Mouse (Mus musculus) c-Kit-positive CD71-negative TER-119-negative erythroid progenitor cells, embryonic 14.5 days (primary cell): ENCODE measurements around the gene Rilpl1.
"Not testable (repeated sequence)": the region's sequence is repeated elsewhere in the genome, so short reads cannot be mapped to it uniquely, and the experiment has no call there.

Source experiments
- DNase-seq: peaks from one replicate; pipeline ENCODE4 v3.0.0-alpha.2; 2013; ENCODE audit warnings: low read depth

Rilpl1 gene

DNA sequence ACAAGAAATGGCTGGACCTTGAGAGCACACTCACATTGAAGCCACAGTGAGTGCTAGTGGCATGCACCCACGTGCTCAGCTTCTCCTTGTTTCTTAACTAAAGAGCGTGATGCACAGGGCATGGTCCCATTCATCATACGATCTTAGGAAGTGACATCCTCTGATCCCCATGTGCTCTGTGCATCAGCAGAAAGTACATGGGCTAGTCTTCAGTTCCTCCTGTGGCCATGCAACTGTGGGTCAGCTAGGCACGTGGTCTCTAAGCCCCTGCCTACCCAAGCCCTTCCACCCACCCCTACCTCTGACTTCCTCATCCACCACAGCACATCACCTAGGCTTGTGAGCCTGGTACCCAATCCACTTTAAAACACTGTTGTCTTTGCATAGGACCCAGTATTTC lies 38.6 kb downstream of the Rilpl1 start:
- DNase-seq: no peak

DNA sequence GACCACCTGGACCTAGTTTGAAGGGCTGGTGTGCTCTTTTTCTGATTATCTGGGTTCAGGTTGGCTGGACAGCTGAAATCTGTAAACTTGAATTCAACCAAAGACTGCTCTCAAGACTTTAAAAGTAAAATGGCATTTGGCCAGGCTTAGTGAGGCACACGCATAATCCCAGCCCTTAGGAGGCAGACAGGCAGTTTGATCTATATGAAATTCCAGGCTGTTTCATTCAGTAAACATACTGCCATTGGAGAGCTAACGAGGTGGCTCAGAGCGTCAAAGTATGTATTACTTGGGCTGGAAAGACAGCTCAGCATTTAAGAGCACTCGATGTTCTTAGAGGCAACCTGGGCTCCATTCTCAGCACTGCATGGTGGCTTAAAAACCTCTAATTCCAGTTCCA lies 39.5 kb downstream of the Rilpl1 start:
- no peak for DNase-seq

DNA sequence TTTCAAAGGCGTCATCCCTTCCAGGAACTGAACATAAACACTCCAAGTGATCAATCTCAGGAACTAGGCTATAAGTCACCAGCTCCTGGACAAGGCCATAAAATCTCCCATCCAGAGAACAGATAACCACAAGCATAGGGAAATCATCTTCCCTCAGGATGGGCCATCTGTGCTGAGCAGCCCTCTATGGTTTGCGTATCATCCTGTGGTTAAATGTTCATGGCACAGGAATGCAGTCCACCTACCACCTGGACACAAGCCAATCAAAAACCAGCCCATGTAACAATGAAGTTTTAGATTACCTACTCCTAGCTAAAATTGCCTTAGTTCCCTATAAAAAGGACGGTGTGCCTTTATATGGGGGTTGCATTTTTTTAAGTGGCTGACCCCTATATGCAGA lies 42.3 kb downstream of the Rilpl1 start:
- no peak for DNase-seq

DNA sequence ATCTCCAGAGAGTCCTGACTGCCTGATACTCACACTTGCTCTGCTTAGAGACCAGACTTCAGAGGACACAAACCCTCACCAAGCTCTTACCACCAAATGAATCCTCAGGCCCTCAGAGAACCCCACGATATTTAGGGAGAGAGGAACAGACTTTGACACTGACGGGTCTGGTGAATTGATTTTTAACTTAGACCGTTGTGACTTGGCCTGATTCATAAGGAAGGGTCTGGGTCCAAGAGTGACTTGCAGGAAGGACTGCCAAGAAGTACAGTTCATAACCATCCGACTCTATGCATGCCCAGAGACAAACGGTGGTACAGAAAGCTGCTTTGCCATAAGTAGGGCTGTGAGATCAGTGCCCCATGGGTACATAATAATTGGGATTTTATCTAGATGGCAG lies 45.5 kb downstream of the Rilpl1 start:
- DNase-seq: no peak

DNA sequence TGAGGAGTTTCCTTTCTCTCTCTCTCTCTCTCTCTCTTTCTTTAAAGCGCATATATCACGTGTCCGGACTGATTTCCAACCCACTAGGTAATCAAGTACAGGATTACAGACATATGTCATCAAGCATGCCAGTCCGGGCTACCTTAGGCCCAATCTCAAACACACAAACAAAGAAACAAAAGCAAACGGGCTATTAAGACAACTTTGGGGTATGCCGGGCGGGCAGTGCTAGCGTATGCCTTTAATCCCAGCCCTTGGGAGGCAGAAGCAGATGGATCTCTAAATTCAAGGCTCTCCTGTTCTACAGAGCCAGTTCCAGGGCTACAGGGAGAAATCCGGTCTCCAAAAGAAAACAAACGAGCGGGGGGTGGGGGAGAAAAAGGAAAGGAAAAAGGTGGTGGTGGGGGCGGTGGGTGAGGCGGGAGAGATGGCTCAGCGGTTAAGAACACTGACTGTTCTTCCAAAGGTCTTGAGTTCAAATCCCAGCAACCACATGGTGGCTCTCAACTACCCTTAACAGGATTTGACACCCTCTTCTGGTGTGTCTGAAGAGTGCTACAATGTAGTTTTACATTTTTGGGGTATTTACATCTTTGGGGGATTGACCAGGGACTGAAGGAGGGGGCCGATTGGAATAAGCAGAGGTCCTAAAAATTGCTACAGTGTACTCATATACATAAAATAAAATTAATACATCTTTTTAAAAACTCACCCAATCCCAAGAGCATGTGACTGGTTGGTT lies 47.4 kb downstream of the Rilpl1 start:
- no peak for DNase-seq

DNA sequence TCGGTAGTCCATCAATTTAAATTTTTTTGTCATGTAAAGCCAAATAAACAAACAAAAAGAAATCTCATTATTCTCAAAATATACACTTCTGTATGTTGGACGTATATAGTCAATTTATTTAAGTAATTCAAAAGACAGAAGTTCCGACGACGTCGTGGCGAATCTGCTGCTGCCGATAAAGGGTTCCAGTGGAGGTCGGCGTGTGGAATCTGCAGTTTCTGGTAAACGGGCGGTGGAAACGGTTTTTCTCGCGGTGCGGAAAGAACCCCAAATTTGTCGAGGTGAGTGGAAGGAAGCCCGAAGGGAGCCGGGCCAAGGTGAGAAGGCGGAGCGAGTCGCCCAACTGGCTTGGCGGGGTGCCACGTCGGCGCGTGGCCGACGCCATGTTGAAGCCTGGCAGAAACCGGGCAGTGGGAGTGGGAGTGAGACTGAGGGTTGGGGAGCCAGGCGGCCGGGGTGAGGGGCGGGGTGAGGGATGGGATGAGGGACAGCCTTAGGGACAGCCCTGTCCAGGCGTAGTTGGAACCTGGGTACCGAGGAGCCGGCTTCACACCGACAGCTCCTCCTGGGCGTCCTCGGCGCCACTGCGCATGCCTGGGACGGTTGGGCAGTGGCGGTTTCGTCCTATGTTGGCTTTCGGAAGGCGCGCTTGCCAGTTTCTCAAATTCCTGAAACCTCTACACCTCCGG lies 48.1 kb downstream of the Rilpl1 start, which contains the start of gene Snrnp35:
Gene Snrnp35, plus strand, starts transcription at position 169 of the 689 bp plus-strand sequence.
- DNase-seq: peak; percentile 86

DNA sequence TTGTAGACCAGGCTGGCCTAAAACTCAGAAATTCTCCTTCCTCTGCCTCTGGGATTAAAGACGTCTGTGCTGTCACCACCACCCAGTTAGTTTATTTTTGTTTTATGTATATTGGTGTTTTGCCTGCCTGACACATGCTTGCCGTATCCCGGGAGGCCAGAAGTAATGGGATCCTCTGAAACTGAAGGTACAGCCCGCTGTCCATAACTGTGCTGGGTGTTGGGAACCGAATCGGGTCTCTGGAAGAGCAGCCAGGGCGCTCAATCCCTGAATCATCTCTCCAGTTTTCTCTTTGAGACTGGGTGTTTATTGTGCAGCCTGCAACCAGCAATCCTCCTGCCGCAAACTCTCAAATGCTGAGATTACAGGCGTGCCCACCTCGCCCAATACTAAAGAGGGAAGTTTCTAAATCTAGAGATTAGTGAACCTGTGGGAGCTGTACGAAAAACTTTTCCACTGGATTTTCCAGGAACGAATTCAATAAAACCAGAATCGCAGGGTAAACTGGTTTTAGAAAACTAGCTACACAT lies 48.7 kb downstream of the Rilpl1 start:
- DNase-seq: no peak

DNA sequence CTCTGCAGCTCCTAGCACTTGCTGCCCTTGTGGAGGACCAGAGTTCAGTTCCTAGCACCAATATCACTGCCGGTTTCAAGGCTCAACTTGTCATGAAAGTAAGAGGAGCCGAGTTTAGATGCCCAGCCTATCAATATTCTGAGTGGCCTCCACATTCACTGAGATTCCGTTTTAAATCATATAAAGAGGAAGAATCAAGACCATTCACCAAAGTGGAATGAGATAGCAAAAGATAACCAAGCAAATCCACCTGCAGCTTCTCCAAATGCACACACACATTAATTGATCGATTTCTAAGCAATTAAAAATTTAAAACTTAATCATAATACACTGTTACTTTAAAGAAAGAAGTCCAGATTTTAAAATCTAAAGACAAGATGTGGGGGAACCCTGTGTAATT lies 49.5 kb downstream of the Rilpl1 start:
- no peak for DNase-seq

DNA sequence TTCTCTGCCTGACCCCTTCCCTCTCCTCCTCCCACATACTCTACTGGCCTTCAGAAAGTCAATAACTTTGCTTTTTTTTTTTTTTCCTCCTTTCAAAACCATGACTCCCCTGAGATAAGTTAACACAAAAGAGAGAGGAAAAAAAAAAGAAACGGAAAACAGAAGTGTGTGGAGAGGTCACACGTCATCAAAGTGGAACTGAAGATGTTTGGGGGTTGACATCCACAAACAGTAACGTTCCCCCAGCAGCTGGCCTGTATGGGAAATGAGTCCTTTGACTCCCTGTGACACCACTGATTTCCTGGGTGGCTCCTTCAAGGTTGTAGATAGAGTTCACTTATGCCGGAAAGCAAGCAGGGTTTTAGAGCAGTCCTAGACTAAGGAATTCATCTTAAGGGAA lies 51.1 kb downstream of the Rilpl1 start:
- DNase-seq: no peak

DNA sequence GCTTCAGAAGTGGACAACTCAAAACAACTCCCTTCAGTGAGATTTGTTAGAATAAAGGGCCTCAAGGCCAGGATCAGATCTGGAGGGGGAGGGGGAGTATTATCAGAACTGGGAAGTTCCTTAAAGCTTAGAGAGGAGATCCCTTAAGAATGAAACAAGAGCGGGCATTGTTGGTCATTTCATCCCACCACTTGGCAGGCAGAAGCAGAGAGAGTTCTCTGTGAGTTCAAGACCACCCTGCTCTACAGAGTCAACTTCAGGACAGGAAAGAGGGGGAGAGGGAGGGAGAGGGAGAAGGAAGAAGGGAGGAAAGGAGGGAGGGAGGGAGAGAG lies 52.4 kb downstream of the Rilpl1 start:
- DNase-seq: no peak

DNA sequence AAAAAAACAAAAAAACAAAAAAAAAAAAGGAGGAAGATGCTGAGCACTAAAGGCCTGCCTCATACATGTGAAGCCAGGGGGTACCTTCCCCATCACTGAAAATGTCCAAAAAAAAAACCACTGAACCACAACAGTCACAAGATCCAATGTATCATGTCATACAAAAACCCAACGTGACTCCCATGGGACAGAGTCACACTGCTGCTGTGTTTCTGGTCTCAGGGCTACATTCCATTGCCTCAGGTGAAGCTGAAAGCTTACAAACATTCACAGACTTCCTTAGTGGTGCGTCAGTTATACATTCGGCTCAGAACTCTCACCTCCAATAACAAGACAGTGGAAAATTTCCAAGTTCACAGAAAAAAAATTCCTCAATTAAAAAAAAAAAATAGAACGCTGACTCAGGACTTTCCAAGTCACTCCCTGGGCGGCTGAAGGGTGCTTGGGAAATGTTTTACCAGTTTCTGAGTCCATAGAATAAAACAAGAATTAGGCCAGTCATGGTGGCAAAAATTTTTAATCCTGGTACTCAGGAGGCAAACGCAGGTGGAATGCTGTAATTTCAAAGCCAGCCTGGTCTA lies 60.5 kb downstream of the Rilpl1 start:
- DNase-seq: no peak

DNA sequence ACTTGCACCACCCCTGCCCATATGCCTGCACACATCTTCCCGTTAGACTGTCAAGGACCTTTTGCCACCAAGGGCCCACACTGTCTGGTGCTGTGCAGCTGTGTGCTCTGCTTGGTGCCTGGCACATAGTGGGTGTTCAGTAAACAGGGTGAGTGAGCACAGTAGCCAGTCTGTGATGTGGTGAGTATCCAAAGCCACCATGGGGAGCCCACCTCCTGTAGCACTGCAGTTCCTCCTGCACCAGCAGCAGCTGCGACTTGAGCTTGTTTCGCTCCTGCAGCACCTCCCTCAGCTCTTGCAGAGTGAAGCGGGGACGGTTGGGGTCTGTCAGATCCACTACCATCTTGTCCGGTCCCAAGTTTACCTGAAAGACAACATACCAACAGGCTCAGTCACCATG lies 61.7 kb downstream of the Rilpl1 start:
- no peak for DNase-seq

DNA sequence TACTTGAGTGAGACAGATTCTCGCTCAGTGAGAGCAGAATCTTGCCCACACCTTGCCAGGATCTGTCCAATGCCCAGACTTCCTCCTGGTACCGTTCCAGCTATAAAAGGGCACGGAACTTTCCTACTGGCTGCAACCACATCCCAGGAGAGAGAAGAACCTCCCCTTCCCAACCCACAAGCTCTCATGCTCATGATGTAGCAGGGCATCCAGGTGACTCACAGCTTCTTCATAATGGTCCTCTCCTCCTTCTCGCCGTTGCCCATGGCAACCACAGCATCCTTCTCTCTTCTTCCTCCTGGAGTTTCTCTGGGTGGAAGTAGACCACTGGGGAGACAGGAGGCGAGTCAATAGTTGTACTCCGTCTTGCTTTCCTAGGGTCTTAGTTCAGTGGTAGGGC lies 62.8 kb downstream of the Rilpl1 start:
- DNase-seq: no peak

DNA sequence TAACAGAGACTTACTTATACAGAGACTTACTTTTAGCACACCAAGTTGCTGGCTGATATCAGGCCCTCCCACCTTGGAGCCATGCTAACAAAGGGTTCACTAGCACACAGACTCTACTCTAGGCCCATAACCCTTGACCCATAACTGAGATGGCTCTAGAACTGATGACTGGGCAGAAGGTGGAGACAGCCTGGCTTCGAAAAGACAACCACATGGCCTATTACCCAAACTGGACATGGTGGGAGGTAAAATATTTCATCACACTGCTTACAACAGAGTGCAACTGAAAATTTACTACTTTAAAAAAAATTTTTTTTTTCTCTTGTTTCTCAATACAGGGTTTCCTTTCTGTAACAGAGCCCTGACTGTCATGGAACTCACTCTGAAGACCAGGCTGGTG lies 63.4 kb downstream of the Rilpl1 start:
- no peak for DNase-seq

DNA sequence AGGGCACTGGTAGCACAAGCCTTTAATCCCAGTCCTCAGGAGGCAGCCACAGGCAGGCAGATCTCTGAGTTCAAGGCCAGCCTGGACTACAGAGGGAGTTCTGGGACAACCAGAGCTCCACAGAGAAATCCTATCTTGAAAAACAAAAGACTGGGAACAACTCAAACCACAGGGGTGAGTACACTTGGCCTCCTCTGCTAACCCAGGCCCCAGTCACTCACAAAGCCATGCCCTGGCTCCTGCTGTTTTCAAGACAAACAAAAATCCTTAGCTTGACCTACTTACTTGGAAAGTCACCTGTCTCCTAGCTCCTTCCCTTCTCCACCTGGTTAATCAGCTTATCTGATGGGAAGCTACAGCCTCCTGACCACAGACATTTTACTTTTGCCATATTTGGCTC lies 66.3 kb downstream of the Rilpl1 start:
- DNase-seq: no peak

DNA sequence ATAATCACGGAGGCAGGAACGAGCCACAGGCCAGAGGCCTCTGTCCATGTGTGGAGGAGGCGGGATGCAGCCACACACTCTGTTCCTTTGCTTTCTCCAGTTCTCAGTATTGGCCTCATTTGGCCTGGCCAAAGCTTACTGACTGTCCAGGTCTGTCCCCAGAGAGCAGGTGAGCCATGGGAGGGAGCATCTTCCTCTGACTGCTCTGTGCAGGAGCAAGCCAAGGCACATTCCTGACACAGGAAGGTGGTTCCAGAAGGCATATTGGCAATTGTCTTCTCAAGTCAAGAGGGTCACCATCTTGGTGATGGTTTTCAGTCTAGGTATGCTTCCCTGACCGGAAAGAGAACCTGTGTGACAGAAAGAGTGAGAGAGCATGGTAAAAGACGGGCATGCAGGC lies 67.7 kb downstream of the Rilpl1 start:
- no peak for DNase-seq

DNA sequence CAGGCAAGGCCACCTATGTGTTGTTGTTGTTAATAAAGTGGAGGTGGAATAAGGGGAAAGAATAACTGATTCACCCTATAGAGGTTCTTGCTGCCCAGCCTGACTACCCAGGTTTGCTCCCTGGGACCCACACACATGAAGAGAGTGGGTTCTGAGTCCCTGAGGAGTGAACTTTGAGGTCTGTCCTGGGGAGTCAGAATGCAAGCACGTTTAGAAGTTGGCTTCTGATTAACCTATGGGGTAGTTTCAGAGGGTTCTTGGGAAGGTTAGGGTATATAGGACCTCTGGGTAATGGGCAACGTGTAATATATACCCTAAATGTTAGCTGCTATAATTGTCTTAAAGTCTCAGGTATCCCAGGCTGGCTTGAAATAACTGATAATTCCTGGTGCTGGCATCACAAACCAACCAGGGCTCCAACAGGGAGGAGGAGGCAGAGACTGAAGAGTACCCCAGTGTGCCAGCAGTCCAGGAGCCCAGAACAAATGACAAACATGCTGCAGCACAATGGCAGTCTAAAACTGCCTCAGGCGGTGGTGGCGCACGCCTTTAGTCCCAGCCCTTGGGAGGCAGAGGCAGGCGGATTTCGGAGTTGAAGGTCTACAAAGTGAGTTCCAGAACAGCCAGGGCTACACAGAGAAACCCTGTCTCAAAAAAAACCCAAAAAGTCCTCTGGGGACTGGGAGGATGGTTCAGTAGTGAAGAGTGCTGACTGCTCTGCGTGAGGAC lies 68.7 kb downstream of the Rilpl1 start:
- no peak for DNase-seq

DNA sequence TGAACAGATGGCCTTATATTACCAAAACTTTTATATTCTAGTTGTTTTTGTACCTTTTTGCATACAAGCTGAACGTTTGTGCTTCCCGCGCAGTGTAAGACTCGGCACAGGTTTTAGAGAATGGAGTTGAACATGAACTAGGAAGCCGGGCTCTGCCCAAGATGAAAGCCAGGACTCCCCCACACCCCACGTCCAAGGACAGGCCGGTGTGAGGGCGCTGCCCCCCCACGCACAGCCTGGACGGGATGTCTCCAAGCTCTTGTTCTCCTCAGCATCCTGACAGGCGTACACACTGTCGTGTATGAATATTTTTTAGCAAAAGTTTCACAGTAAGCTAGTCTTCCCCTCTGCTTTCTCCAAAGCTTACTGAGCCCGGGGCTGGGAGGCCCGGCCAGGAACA lies 70.3 kb downstream of the Rilpl1 start:
- not testable (repeated sequence) for DNase-seq

DNA sequence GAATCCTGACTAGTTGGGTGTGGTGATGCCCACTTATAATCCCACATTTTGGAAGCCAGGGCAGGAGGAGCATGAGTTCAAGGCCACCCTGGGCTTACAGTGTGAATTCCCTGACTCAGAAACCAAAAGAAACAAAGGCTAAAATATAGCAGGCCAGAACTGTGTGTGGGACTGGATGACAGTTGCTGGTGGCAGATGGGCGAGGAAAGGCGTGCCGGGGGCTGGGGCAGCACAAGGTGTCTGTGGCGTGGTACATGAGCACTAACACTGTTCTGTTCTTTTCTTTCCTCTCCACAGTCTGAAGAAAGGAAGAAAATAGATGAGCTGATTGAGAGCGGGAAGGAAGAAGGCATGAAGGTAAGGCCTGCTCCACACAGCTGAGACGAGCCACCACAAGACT lies 74.4 kb downstream of the Rilpl1 start:
- no peak for DNase-seq

DNA sequence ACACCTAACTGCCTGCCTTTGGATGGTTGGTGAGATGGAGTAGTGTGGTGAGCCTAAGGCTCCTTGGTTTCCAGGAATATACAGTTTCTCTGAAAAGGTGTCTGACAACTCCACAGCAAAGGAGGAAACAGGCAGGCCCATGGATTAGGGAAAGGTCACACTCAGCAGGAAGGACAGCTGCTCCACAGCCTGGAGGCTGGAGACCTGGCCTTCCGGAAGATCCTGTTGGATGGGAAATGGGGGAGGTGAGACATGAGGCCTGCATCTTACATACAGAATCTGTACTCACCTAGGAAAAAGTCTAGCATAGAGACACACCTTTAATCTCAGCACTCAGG lies 77.1 kb downstream of the Rilpl1 start:
- no peak for DNase-seq

DNA sequence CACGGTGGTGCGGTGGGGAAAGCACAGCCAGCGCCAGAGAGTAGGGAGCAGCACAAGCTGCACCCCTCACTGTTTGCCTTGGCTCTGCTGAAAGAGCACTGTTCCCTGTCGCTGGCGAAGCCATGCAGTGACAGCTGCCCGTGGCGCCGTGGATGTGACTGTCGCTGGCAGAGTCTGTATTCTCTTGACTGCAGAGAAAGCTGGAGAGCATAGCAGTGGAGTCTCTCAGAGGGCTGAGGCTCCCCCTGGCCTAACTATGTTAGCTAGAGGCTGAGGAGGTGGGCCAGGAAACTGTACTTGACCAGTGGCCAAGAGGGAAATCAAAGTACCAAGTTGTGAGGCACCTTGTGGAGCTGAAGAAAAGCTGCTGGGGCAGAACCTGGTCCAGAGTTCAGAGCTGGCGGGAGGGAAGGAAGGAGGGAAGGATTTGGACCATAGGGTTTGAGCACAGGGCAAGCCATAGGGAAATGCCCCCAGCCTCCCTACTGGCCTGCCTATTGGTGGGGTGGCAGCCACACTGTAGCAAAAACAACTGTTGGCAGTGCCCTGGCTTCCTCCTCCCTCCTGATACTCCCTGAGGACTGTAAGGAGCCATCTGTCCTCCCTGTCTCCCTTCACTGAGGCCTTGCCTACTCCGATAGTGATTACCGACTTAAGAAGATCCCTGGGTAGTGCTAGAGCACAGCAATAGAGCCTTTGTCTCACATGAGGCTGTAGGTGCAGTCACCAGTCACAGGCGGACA lies 77.7 kb downstream of the Rilpl1 start:
- no peak for DNase-seq
